Mouse (Mus musculus): ENCODE measurements around the gene Gm20820. TPM values are rescaled to one million over a fixed set of nuclear protein-coding genes. Genes with fewer than 3 reads are reported as not detected.
"Not testable (repeated sequence)": the region's sequence is repeated elsewhere in the genome, so short reads cannot be mapped to it uniquely, and the experiment has no call there.

Gm20820 gene
- polyA plus RNA-seq (2014; fragmentation: Nextera tagmentation; extraction: Ambion mirVana), result not detected in 2 replicates

GRCm38 (mm10) chrY:86061472-86061871 lies at the start of gene Gm20820:
Gene Gm20820 (plus strand): TSS chrY:86061772.
- H3K4me3 ChIP-seq (ENCODE audit: low read depth, low read length); H3K27me3 ChIP-seq (ENCODE audit: control insufficient read depth, insufficient read depth, low read length); DNase-seq (ENCODE audit: low spot score); ATAC-seq (ENCODE audit: low FRiP score); H3K36me3 ChIP-seq (ENCODE audit: control insufficient read depth, insufficient read depth, low read length); H3K27ac ChIP-seq (ENCODE audit: low read depth, low read length); H3K9ac ChIP-seq (ENCODE audit: low read depth, low read length); H3K4me2 ChIP-seq (replicated peaks; ENCODE audit: low read depth, low read length); H3K9me3 ChIP-seq (ENCODE audit: control insufficient read depth, low read length); H3K4me1 ChIP-seq (replicated peaks; ENCODE audit: control insufficient read depth, insufficient read depth, low read length): not testable (repeated sequence)
- no CpG with 5 or more reads among the region's 6 CpGs for WGBS
